Mouse (Mus musculus) megakaryocyte, embryonic 14.5 days (primary cell): ENCODE data around the gene Cfap74.

Source experiments
- FLI1 ChIP-seq: IDR thresholded peaks from 2 replicates; pipeline ENCODE4 v1.6.1; 2012; ENCODE audit warnings: low read length, inconsistent platforms, mixed read lengths
- GATA1 ChIP-seq: IDR thresholded peaks from 3 replicates; pipeline ENCODE4 v1.6.1; 2012; ENCODE audit warnings: mixed read lengths, low read length, inconsistent platforms, borderline replicate concordance

DNA sequence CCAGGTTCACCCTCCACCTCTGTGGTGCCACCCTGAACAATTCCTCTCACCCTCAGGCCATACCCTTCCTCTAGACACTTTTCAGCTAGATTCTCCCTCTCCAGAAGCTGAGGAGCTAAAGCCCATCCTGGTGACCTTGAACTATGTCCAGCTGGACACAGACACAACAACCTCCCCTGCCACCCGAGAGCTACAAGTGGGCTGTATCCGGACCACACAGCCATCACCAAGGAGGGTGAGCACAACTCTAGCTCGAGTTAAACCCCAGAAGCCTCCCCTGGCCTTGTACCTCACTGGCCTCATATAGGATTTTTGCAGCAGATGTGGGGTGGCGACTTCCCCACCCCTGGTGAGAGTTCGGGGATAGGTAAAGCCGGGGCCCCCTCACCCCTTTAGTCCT, 56.6 kb downstream of the Cfap74 start:
- no peak for TF ChIP-seq GATA1
- TF ChIP-seq FLI1, result no peak
